ENCODE assay signal across 12 mouse cellular contexts in the genomic region with DNA sequence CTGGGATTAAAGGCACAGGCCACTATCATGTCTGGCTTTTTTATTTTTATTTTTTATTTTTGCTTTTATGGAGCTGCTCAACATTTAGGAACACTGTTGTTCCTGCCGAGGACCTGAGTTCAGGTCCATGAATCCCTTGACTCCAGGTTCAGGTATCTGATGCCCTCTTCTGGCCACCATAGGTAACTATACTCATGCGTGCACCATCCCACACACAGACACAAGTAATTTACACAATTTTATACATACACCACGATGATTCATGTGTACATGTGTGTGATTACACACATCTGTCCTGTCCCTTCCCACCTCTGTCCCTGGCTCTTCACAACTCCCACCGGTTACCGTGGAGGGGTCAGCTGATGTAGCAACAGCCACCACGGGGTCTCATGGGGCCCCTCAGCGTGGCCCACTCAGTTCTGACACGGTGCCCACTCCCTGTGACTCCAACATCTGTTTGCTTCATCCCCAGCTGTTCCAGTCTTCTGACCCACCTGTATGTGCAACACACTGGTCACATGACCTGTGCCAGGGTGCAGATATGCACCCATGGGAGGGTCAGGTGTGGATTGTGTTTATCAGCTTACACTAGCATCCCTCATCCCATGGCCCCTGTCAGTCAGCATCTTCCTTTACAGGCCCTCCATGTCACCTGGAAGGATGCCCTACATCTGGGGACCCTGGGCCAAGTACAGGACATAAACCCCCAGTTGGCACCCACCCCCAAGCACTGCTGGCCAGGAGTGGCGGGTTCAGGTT. TPM values are rescaled to one million over a fixed set of nuclear protein-coding genes. Genes with fewer than 3 reads are reported as not detected.
DNase-seq lines count a peak whose midpoint lies in the region; ATAC-seq and TF ChIP-seq lines count a peak whose summit lies in the region.
"Had no signal": no experiment of that assay in that cellular context is flagged by ENCODE, and none has a peak within 500 bp of the region (broad histone marks: within the 10 kb centered on the region; RNA-seq: fewer than 3 reads in every experiment).

No protein-coding gene starts in this region.

- H3K36me3 ChIP-seq in heart, embryonic 14.5 days (ENCODE audit: control insufficient read depth, insufficient read depth, low read length), result no peaks in the 10 kb centered on the region
- H3K36me3 ChIP-seq in neural tube, embryonic 13.5 days, result no peaks in the 10 kb centered on the region
- no peaks in the 10 kb centered on the region for H3K36me3 ChIP-seq in forebrain, embryonic 13.5 days (ENCODE audit: poor library complexity, severe bottlenecking)
- no peaks in the 10 kb centered on the region for H3K36me3 ChIP-seq in midbrain, postnatal 0 days (ENCODE audit: insufficient read depth, low read length)
- no peaks in the 10 kb centered on the region for H3K36me3 ChIP-seq in heart, embryonic 10.5 days
- H3K36me3 ChIP-seq: heart, embryonic 13.5 days had no signal

- 73% methylated on average over 9 of the region's 9 CpGs for WGBS in heart, embryonic 14.5 days
- 58% methylated on average over 9 of the region's 9 CpGs for WGBS in neural tube, embryonic 13.5 days
- 69% methylated on average over 9 of the region's 9 CpGs for WGBS in forebrain, embryonic 13.5 days
- WGBS in midbrain, postnatal 0 days, result 70% methylated on average over 9 of the region's 9 CpGs
- WGBS in heart, embryonic 10.5 days, result 69% methylated on average over 9 of the region's 9 CpGs

- H3K9ac ChIP-seq in heart, embryonic 14.5 days (ENCODE audit: low read length), result no peak overlapping the region
- no peak overlapping the region for H3K9ac ChIP-seq in neural tube, embryonic 13.5 days
- no peak overlapping the region for H3K9ac ChIP-seq in forebrain, embryonic 13.5 days
- H3K9ac ChIP-seq in midbrain, postnatal 0 days (replicated peaks; ENCODE audit: low read length, poor library complexity, severe bottlenecking), result no peak overlapping the region
- H3K9ac ChIP-seq: heart, embryonic 13.5 days had no signal

- no peaks in the 10 kb centered on the region for H3K27me3 ChIP-seq in heart, embryonic 14.5 days (ENCODE audit: control insufficient read depth, insufficient read depth, low read length)
- no peaks in the 10 kb centered on the region for H3K27me3 ChIP-seq in neural tube, embryonic 13.5 days
- H3K27me3 ChIP-seq in forebrain, embryonic 13.5 days, result no peaks in the 10 kb centered on the region
- H3K27me3 ChIP-seq in midbrain, postnatal 0 days (ENCODE audit: insufficient read depth, low read length), result no peaks in the 10 kb centered on the region
- H3K27me3 ChIP-seq in heart, embryonic 10.5 days (ENCODE audit: insufficient read depth, poor library complexity, severe bottlenecking), result 0 out of 2 replicates have a peak, but pooled peaks cover under 1% of the 10 kb centered on the region
- H3K27me3 ChIP-seq: heart, embryonic 13.5 days had no signal

- no peak overlapping the region for H3K27ac ChIP-seq in heart, embryonic 14.5 days (replicated peaks in 1 of 2; ENCODE audit: control insufficient read depth in 1 of 2, insufficient read depth in 1 of 2, low read depth in 2 of 2, low read length in 2 of 2)
- H3K27ac ChIP-seq in neural tube, embryonic 13.5 days (replicated peaks), result peak overlapping the region; percentile 59
- peak overlapping the region; percentile 87 for H3K27ac ChIP-seq in forebrain, embryonic 13.5 days
- no peak overlapping the region for H3K27ac ChIP-seq in midbrain, postnatal 0 days (ENCODE audit: low read depth, low read length)
- no peak overlapping the region for H3K27ac ChIP-seq in heart, embryonic 10.5 days
- H3K27ac ChIP-seq: heart, embryonic 13.5 days had no signal

- peak; percentile 56 for TF ChIP-seq CTCF in midbrain, postnatal 0 days (IDR thresholded peaks at IDR 0.05)

- peaks cover 2 to 5% of the 10 kb centered on the region in 2 experiments; a peak in 2 of 4 replicates for H3K4me1 ChIP-seq in heart, embryonic 14.5 days (ENCODE audit: control insufficient read depth in 2 of 2, insufficient read depth in 2 of 2, low read length in 2 of 2)
- H3K4me1 ChIP-seq in neural tube, embryonic 13.5 days (replicated peaks), result peaks cover 60% of the 10 kb centered on the region
- H3K4me1 ChIP-seq in forebrain, embryonic 13.5 days, result peaks cover 73% of the 10 kb centered on the region
- peaks cover 8% of the 10 kb centered on the region for H3K4me1 ChIP-seq in midbrain, postnatal 0 days (ENCODE audit: insufficient read depth, low read length)
- peaks cover 6% of the 10 kb centered on the region for H3K4me1 ChIP-seq in heart, embryonic 10.5 days

- DNase-seq in heart, adult 8-10 months (ENCODE audit: low spot score), result no peak
- no peak for DNase-seq in neural tube, embryonic 10.5 days (ENCODE audit: extremely low spot score, low spot score)
- no peak for DNase-seq in midbrain, postnatal 0 days (ENCODE audit: low spot score)
- no peak for DNase-seq in heart, embryonic 10.5 days (ENCODE audit: low spot score)
- DNase-seq: right cerebral cortex, postnatal 25 days had no signal

- no peak overlapping the region for H3K4me3 ChIP-seq in heart, embryonic 14.5 days (ENCODE audit: control insufficient read depth in 1 of 2, insufficient read depth in 1 of 2, low read depth in 1 of 2, low read length in 2 of 2)
- H3K4me3 ChIP-seq in neural tube, embryonic 13.5 days, result no peak overlapping the region
- H3K4me3 ChIP-seq in forebrain, embryonic 13.5 days, result no peak overlapping the region
- no peak overlapping the region for H3K4me3 ChIP-seq in midbrain, postnatal 0 days (ENCODE audit: low read depth, low read length)
- H3K4me3 ChIP-seq in heart, embryonic 10.5 days, result no peak overlapping the region
- H3K4me3 ChIP-seq: heart, embryonic 13.5 days; megakaryocyte, embryonic 14.5 days had no signal

- H3K9me3 ChIP-seq in heart, embryonic 14.5 days (ENCODE audit: control insufficient read depth, low read length), result no peaks in the 10 kb centered on the region
- no peaks in the 10 kb centered on the region for H3K9me3 ChIP-seq in neural tube, embryonic 13.5 days
- H3K9me3 ChIP-seq in forebrain, embryonic 13.5 days (replicated peaks), result no peaks in the 10 kb centered on the region
- H3K9me3 ChIP-seq in midbrain, postnatal 0 days (ENCODE audit: low read length), result no peaks in the 10 kb centered on the region
- H3K9me3 ChIP-seq in heart, embryonic 10.5 days, result no peaks in the 10 kb centered on the region
- H3K9me3 ChIP-seq: heart, embryonic 13.5 days; megakaryocyte, embryonic 14.5 days had no signal

- ATAC-seq in heart, embryonic 14.5 days (ENCODE audit: insufficient number of reproducible peaks, insufficient read depth, low FRiP score, low read depth), result peak; percentile 11
- no peak for ATAC-seq in neural tube, embryonic 13.5 days (ENCODE audit: low read depth)
- ATAC-seq in forebrain, embryonic 13.5 days, result no peak
- ATAC-seq in midbrain, postnatal 0 days (ENCODE audit: low FRiP score), result no peak
- no peak for ATAC-seq in monocyte, adult 5-6 weeks (replicated peaks; ENCODE audit: insufficient number of reproducible peaks, low FRiP score, low TSS enrichment, poor library complexity, severe bottlenecking)

- no peak overlapping the region for H3K4me2 ChIP-seq in heart, embryonic 14.5 days (ENCODE audit: low read length)
- no peak overlapping the region for H3K4me2 ChIP-seq in neural tube, embryonic 13.5 days
- H3K4me2 ChIP-seq in forebrain, embryonic 13.5 days, result no peak overlapping the region
- H3K4me2 ChIP-seq in midbrain, postnatal 0 days (ENCODE audit: low read depth, low read length, poor library complexity, severe bottlenecking), result no peak overlapping the region
- H3K4me2 ChIP-seq: heart, embryonic 13.5 days had no signal

RNA-seq across cellular contexts. Expression of gene Gm20219, which starts 6.2 kb away (rescaled TPM):
- polyA plus RNA-seq in heart, embryonic 14.5 days (2014; fragmentation: Nextera tagmentation; extraction: Ambion mirVana), result 0.16 and 0.58 TPM in 2 replicates
- under 1 TPM in 3 of 4 experiments, not detected in 1; 0.20 to 0.28 (median 0.22) TPM for total RNA-seq in heart, adult 8-10 months (2022)
- polyA plus RNA-seq in neural tube, embryonic 13.5 days (2015; fragmentation: Nextera tagmentation; extraction: Ambion mirVana), result 1.0 and 1.7 TPM in 2 replicates
- polyA plus RNA-seq in forebrain, embryonic 13.5 days (2015; fragmentation: Nextera tagmentation; extraction: Ambion mirVana), result 1.2 and 1.7 TPM in 2 replicates
- 0.22 TPM in 1 of 2 replicates, not detected in the other for total RNA-seq in midbrain, postnatal 0 days (2014; rRNA removed)
- 0.26 and 0.56 TPM in 2 replicates for polyA plus RNA-seq in midbrain, postnatal 0 days (2015; fragmentation: Nextera tagmentation; extraction: Ambion mirVana)
- total RNA-seq in monocyte, adult 5-6 weeks (2017), result 1.2 to 2.0 TPM (median 1.4 TPM) in 3 replicates
- polyA plus RNA-seq in heart, embryonic 10.5 days (2016; fragmentation: Nextera tagmentation; extraction: Ambion mirVana), result 0.33 and 0.50 TPM in 2 replicates

RNA-seq across cellular contexts. Expression of gene Znrf4, which starts 35.8 kb away (rescaled TPM):
- polyA plus RNA-seq in heart, embryonic 14.5 days (2014; fragmentation: Nextera tagmentation; extraction: Ambion mirVana), result not detected in 2 replicates
- not detected for total RNA-seq in heart, adult 8-10 months (2022)
- not detected in 2 replicates for polyA plus RNA-seq in neural tube, embryonic 13.5 days (2015; fragmentation: Nextera tagmentation; extraction: Ambion mirVana)
- 0.14 TPM in 1 of 2 replicates, not detected in the other for polyA plus RNA-seq in forebrain, embryonic 13.5 days (2015; fragmentation: Nextera tagmentation; extraction: Ambion mirVana)
- not detected in 2 replicates for total RNA-seq in midbrain, postnatal 0 days (2014; rRNA removed)
- not detected in 2 replicates for polyA plus RNA-seq in midbrain, postnatal 0 days (2015; fragmentation: Nextera tagmentation; extraction: Ambion mirVana)
- not detected in 3 replicates for total RNA-seq in monocyte, adult 5-6 weeks (2017)
- polyA plus RNA-seq in heart, embryonic 10.5 days (2016; fragmentation: Nextera tagmentation; extraction: Ambion mirVana), result not detected in 2 replicates
- total RNA-seq: left cerebral cortex, adult 8-10 months had no signal
- polyA plus RNA-seq: heart, embryonic 13.5 days had no signal

RNA-seq across cellular contexts. Expression of gene Safb2, which starts 36.4 kb away (rescaled TPM):
- 36.5 and 43.5 TPM in 2 replicates for polyA plus RNA-seq in heart, embryonic 14.5 days (2014; fragmentation: Nextera tagmentation; extraction: Ambion mirVana)
- 10 to 100 TPM; 36.9 to 48.4 (median 41.5) TPM for total RNA-seq in heart, adult 8-10 months (2022)
- 67.6 and 77.2 TPM in 2 replicates for polyA plus RNA-seq in neural tube, embryonic 13.5 days (2015; fragmentation: Nextera tagmentation; extraction: Ambion mirVana)
- 77.9 and 84.3 TPM in 2 replicates for polyA plus RNA-seq in forebrain, embryonic 13.5 days (2015; fragmentation: Nextera tagmentation; extraction: Ambion mirVana)
- 30.7 and 45.2 TPM in 2 replicates for total RNA-seq in midbrain, postnatal 0 days (2014; rRNA removed)
- 42.1 and 48.9 TPM in 2 replicates for polyA plus RNA-seq in midbrain, postnatal 0 days (2015; fragmentation: Nextera tagmentation; extraction: Ambion mirVana)
- total RNA-seq in monocyte, adult 5-6 weeks (2017), result 191 to 318 TPM (median 246 TPM) in 3 replicates
- polyA plus RNA-seq in heart, embryonic 10.5 days (2016; fragmentation: Nextera tagmentation; extraction: Ambion mirVana), result 61.3 and 81.0 TPM in 2 replicates

RNA-seq across cellular contexts. Expression of gene Safb, which starts 36.6 kb away (rescaled TPM):
- 52.9 and 58.9 TPM in 2 replicates for polyA plus RNA-seq in heart, embryonic 14.5 days (2014; fragmentation: Nextera tagmentation; extraction: Ambion mirVana)
- 10 to 100 TPM; 55.6 to 70.7 (median 66.7) TPM for total RNA-seq in heart, adult 8-10 months (2022)
- polyA plus RNA-seq in neural tube, embryonic 13.5 days (2015; fragmentation: Nextera tagmentation; extraction: Ambion mirVana), result 104 and 136 TPM in 2 replicates
- polyA plus RNA-seq in forebrain, embryonic 13.5 days (2015; fragmentation: Nextera tagmentation; extraction: Ambion mirVana), result 126 and 135 TPM in 2 replicates
- total RNA-seq in midbrain, postnatal 0 days (2014; rRNA removed), result 56.1 and 56.4 TPM in 2 replicates
- 79.1 and 95.9 TPM in 2 replicates for polyA plus RNA-seq in midbrain, postnatal 0 days (2015; fragmentation: Nextera tagmentation; extraction: Ambion mirVana)
- 126 to 218 TPM (median 173 TPM) in 3 replicates for total RNA-seq in monocyte, adult 5-6 weeks (2017)
- 106 and 128 TPM in 2 replicates for polyA plus RNA-seq in heart, embryonic 10.5 days (2016; fragmentation: Nextera tagmentation; extraction: Ambion mirVana)

Comparison
In these comparisons a context has a peak if more than half of its experiments do, and no peak if none do; other contexts are left out.
1. H3K27ac ChIP-seq: peak in neural tube, embryonic 13.5 days (single experiment) and forebrain, embryonic 13.5 days (single experiment); none in heart, embryonic 14.5 days (0 of 2), midbrain, postnatal 0 days (single experiment) and heart, embryonic 10.5 days (single experiment).